ENCODE assay signal across 12 mouse cellular contexts in genomic region chr12:82970521-82971105, GRCm38 (mm10).
DNase-seq lines count a peak whose midpoint lies in the region; ATAC-seq lines count a peak whose summit lies in the region.
"Had no signal": no experiment of that assay in that cellular context is flagged by ENCODE, and none has a peak within 500 bp of the region (broad histone marks: within the 10 kb centered on the region; RNA-seq: fewer than 3 reads in every experiment).

No protein-coding gene starts in this region.

- ATAC-seq in embryonic facial prominence, embryonic 14.5 days (ENCODE audit: low read depth): 0 out of 2 replicates have a peak, but pooled peaks have one; percentile 41
- no peak for ATAC-seq in megakaryocyte, adult 5-6 weeks (ENCODE audit: poor library complexity, severe bottlenecking)
- ATAC-seq: intestine, embryonic 16.5 days had no signal

- no peaks in the 10 kb centered on the region for H3K36me3 ChIP-seq in embryonic facial prominence, embryonic 14.5 days (ENCODE audit: control insufficient read depth, insufficient read depth, low read length)

- peak; percentile 18 for DNase-seq in layer of hippocampus, adult 11-12 months (ENCODE audit: low spot score)
- DNase-seq in layer of hippocampus, postnatal 10 days (ENCODE audit: low spot score in 2 of 2): no peak
- peak; percentile 48 for DNase-seq in embryonic facial prominence, embryonic 14.5 days (ENCODE audit: low spot score)
- DNase-seq in frontal cortex, postnatal 36 days (ENCODE audit: low spot score in 2 of 2): peak; percentile 65 to 82
- DNase-seq in right cerebral cortex, postnatal 14 days: peak; percentile 20
- no peak for DNase-seq in gastrocnemius, postnatal 10 days
- DNase-seq: heart, adult 2 months; heart, postnatal 4 days; lung, postnatal 10 days had no signal

- no peak overlapping the region for H3K4me3 ChIP-seq in embryonic facial prominence, embryonic 14.5 days (ENCODE audit: low read depth, low read length)
- H3K4me3 ChIP-seq: heart, adult 2 months had no signal

- 61% methylated on average over 4 of the region's 4 CpGs for WGBS in embryonic facial prominence, embryonic 14.5 days

- no peak overlapping the region for H3K4me2 ChIP-seq in embryonic facial prominence, embryonic 14.5 days (ENCODE audit: low read depth, low read length)
- H3K4me2 ChIP-seq: midbrain, embryonic 11.5 days had no signal

- no peak overlapping the region for H3K9ac ChIP-seq in embryonic facial prominence, embryonic 14.5 days (ENCODE audit: low read depth, low read length)

- H3K27me3 ChIP-seq in embryonic facial prominence, embryonic 14.5 days (replicated peaks; ENCODE audit: control insufficient read depth, insufficient read depth, low read length): no peaks in the 10 kb centered on the region

- H3K9me3 ChIP-seq in embryonic facial prominence, embryonic 14.5 days (ENCODE audit: control insufficient read depth, low read length): 0 out of 2 replicates have a peak, but pooled peaks cover 3% of the 10 kb centered on the region

- H3K27ac ChIP-seq in embryonic facial prominence, embryonic 14.5 days (replicated peaks; ENCODE audit: low read depth, low read length): no peak overlapping the region
- H3K27ac ChIP-seq: heart, adult 2 months had no signal

- peaks cover 6% of the 10 kb centered on the region; the same call in 1 of the 2 replicates for H3K4me1 ChIP-seq in embryonic facial prominence, embryonic 14.5 days (ENCODE audit: control insufficient read depth, insufficient read depth, low read length)

Comparison
In these comparisons a context has a peak if more than half of its experiments do, and no peak if none do; other contexts are left out.
1. DNase-seq: peak in layer of hippocampus, adult 11-12 months (single experiment), embryonic facial prominence, embryonic 14.5 days (single experiment), frontal cortex, postnatal 36 days (2 of 2) and right cerebral cortex, postnatal 14 days (single experiment); none in layer of hippocampus, postnatal 10 days (0 of 2) and gastrocnemius, postnatal 10 days (single experiment).